Mouse (Mus musculus): ENCODE results near the gene Exosc10. TPM values are rescaled to one million over a fixed set of nuclear protein-coding genes. Genes with fewer than 3 reads are reported as not detected.

Gene Exosc10
- polyA plus RNA-seq, 1 experiment from 2014 or later = 84.0 TPM

- no peak for ATAC-seq
- Histone ChIP-seq H3K9me3 (replicated peaks) (no peaks in the 10 kb centered on the region), H3K27ac (no peak overlapping the region), H3K27me3 (no peaks in the 10 kb centered on the region), H3K4me1 (peaks cover 11% of the 10 kb centered on the region), H3K36me3 (ENCODE audit: poor library complexity, severe bottlenecking) (peaks cover 41% of the 10 kb centered on the region), H3K4me3 (no peak overlapping the region), H3K9ac (no peak overlapping the region), H3K4me2 (no peak overlapping the region)
- 94% methylated on average over 4 of the region's 4 CpGs for WGBS
Observed at GRCm38 (mm10) chr4:148600316-148600715, 42.1 kb downstream of the Exosc10 start.

DNA sequence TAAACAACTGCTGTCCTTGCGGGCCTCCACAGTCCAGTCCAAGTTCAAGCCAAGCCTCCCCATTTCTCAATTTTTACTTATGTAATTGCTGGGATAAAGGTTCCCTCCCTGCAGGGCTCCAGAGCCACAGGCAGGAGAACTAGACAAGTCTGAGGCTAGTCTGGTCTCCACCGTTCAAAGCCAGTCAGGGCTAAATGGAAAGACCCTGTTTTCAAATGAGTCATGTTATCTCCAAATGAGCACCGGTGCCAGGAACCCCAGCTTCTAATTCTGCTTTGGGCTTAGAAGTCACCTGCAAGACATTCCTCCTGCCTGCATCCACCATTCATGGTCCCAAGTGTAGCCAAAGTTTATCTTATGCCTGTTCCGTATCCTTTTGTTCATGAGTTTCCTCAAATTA lies 43.6 kb downstream of the Exosc10 start:
- Histone ChIP-seq H3K4me3 (no peak overlapping the region), H3K27me3 (no peaks in the 10 kb centered on the region), H3K9me3 (replicated peaks) (no peaks in the 10 kb centered on the region), H3K36me3 (ENCODE audit: poor library complexity, severe bottlenecking) (peaks cover 25% of the 10 kb centered on the region), H3K4me1 (no peaks in the 10 kb centered on the region), H3K9ac (no peak overlapping the region), H3K4me2 (no peak overlapping the region), H3K27ac (no peak overlapping the region)
- no peak for ATAC-seq
- 89% methylated on average over 4 of the region's 4 CpGs for WGBS

DNA sequence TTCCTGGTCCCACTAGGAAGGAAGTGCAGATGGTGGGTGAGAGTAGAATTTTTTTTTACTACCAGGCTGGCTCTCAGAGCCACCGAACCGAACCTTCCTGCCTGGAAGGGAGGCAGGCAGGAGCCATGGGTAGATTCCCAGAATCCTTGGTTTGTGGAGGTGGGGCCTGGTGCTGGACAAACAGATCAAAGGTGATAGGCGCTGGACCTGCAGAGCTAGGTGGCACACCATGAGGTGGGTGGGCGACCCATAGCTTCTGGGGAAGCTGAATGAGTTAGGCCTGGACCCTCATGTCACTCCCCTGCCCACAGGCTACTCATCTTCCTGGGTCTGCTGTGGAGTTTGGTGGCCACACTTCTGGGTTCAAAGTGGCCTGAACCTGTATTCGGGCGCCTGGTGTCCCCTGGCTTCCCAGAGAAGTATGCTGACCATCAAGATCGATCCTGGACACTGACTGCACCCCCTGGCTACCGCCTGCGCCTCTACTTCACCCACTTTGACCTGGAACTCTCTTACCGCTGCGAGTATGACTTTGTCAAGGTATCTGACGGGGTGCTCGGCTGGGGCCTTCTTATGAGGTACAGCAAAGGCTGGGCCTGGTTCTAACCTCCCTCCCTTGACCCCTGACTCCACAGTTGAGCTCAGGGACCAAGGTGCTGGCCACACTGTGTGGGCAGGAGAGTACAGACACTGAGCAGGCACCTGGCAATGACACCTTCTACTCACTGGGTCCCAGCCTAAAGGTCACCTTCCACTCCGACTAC lies 44.3 kb downstream of the Exosc10 start, which contains the start of gene Masp2:
Masp2 (plus strand) TSS at position 198 of the 764 bp plus-strand sequence.
- Histone ChIP-seq H3K27me3 (no peaks in the 10 kb centered on the region), H3K9me3 (replicated peaks) (no peaks in the 10 kb centered on the region), H3K27ac (no peak within 1 kb of the TSS), H3K4me1 (no peaks in the 10 kb centered on the region), H3K36me3 (ENCODE audit: poor library complexity, severe bottlenecking) (peaks cover 22% of the 10 kb centered on the region), H3K4me3 (no peak within 1 kb of the TSS), H3K9ac (no peak within 1 kb of the TSS), H3K4me2 (no peak within 1 kb of the TSS)
- 90% methylated on average over 14 of the region's 14 CpGs for WGBS
- no peak for ATAC-seq

DNA sequence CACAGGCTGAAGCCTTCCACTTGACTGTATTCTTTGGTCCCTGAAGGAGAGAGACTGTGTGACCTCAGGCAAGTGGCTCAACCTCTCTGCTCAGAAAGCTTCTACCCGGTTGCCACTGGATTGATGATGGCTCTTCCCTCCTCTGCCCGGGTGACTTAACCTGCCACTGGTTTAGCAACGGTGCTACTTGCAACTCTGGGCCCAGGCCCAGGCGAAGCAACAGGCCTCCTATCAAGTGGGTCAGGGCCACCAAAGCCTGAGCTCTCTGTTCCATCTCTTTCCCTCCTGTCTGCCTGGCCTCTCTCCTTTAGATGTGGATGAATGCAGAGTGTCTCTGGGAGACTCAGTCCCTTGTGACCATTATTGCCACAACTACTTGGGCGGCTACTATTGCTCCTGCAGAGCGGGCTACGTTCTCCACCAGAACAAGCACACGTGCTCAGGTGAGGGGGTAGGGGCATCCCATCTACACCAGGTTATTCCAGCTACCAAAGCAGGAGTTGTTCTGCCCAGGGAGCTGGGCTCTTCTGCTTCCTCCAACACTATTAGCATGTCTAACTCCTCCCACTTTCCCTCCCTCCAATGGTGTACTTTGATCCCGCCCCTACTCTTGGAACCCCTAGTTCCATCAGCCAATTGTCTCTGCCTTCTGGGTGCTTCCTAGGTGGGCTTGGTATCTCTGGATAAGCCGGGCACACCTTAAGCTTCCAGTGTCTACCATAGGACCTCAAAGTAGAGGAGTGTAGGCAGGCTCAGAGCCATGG lies 45.3 kb downstream of the Exosc10 start:
- 68% methylated on average over 10 of the region's 10 CpGs for WGBS

DNA sequence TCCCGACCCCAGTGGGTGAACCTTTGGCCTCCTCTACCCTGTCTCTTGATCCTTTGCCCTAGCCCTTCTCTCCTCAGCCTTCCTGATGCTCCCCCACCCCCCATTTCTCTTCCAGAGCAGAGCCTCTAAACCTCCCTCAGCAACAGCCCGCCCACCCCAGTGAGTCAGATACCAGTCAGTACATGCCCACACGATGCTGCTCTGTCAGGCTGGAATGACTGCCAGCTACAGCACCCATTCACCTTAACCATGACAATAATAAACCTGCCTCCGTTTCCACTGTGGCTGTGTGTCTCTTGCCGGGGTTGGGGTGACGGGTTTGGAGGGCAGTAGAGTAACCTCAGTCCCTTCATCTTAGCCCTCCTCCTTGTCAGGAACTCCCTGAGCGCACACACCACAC lies 45.9 kb downstream of the Exosc10 start:
- Histone ChIP-seq H3K36me3 (ENCODE audit: poor library complexity, severe bottlenecking) (peaks cover 6% of the 10 kb centered on the region), H3K9ac (no peak overlapping the region), H3K4me2 (no peak overlapping the region), H3K27ac (no peak overlapping the region), H3K4me1 (no peaks in the 10 kb centered on the region), H3K4me3 (no peak overlapping the region), H3K9me3 (replicated peaks) (no peaks in the 10 kb centered on the region), H3K27me3 (no peaks in the 10 kb centered on the region)
- no peak for ATAC-seq
- 81% methylated on average over 7 of the region's 7 CpGs for WGBS

More for the DNA sequence above, 45.3 kb downstream of the Exosc10 start:
- no peak overlapping the region for H3K4me3 ChIP-seq
- H3K9me3 ChIP-seq (replicated peaks) = no peaks in the 10 kb centered on the region
- no peak overlapping the region for H3K9ac ChIP-seq
- H3K27me3 ChIP-seq = no peaks in the 10 kb centered on the region
- no peak overlapping the region for H3K4me2 ChIP-seq
- no peaks in the 10 kb centered on the region for H3K4me1 ChIP-seq
- no peak for ATAC-seq
- H3K36me3 ChIP-seq (ENCODE audit: poor library complexity, severe bottlenecking) = peaks cover 12% of the 10 kb centered on the region
- no peak overlapping the region for H3K27ac ChIP-seq

- H3K4me1 ChIP-seq = no peaks in the 10 kb centered on the region
- ATAC-seq = peak; percentile 36
- 88% methylated on average over 3 of the region's 3 CpGs for WGBS
- H3K4me3 ChIP-seq = no peak overlapping the region
- no peak overlapping the region for H3K27ac ChIP-seq
- no peak overlapping the region for H3K9ac ChIP-seq
- H3K4me2 ChIP-seq = no peak overlapping the region
- H3K27me3 ChIP-seq = no peaks in the 10 kb centered on the region
- no peaks in the 10 kb centered on the region for H3K9me3 ChIP-seq (replicated peaks)
- H3K36me3 ChIP-seq (ENCODE audit: poor library complexity, severe bottlenecking) = peaks cover 3% of the 10 kb centered on the region; the same call in 1 of the 2 replicates
Observed at GRCm38 (mm10) chr4:148604541-148605165, 46.4 kb downstream of the Exosc10 start.

GRCm38 (mm10) chr4:148607758-148608157 lies 49.5 kb downstream of the Exosc10 start:
- H3K9ac ChIP-seq = no peak overlapping the region
- no peak for ATAC-seq
- no peaks in the 10 kb centered on the region for H3K27me3 ChIP-seq
- no peaks in the 10 kb centered on the region for H3K4me1 ChIP-seq
- H3K4me3 ChIP-seq = no peak overlapping the region
- no peak overlapping the region; the same call in 1 of the 2 replicates for H3K27ac ChIP-seq
- 23% methylated on average over 5 of the region's 5 CpGs for WGBS
- H3K36me3 ChIP-seq (ENCODE audit: poor library complexity, severe bottlenecking) = peaks cover 16% of the 10 kb centered on the region
- no peak overlapping the region for H3K4me2 ChIP-seq
- H3K9me3 ChIP-seq (replicated peaks) = no peaks in the 10 kb centered on the region

DNA sequence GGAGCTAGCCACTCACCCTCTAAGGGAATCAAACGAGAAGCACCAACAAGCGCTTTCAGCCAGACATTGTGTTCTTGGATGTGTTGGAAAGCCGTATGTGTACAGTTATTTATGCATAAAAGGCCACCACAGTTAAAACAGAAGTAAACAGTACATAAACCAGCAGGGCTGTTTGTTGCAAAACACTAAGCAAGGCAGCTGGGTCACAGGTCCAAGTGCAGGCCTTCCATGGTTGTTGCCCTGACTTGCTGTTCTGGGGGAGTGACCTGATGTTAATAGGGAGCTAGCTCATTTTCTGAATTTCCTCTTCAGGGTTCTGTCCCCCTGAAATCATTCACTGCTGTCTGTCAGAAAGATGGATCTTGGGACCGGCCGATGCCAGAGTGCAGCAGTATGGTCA lies 51.6 kb downstream of the Exosc10 start:
- Histone ChIP-seq H3K27me3 (no peaks in the 10 kb centered on the region), H3K4me1 (peaks cover 13% of the 10 kb centered on the region), H3K4me2 (no peak overlapping the region), H3K36me3 (ENCODE audit: poor library complexity, severe bottlenecking) (peaks cover 34% of the 10 kb centered on the region), H3K9me3 (replicated peaks) (no peaks in the 10 kb centered on the region), H3K27ac (no peak overlapping the region; the same call in 1 of the 2 replicates), H3K9ac (no peak overlapping the region), H3K4me3 (no peak overlapping the region)
- no peak for ATAC-seq
- 81% methylated on average over 5 of the region's 5 CpGs for WGBS

GRCm38 (mm10) chr4:148610631-148611364 lies 52.6 kb downstream of the Exosc10 start:
- H3K4me1 ChIP-seq = peaks cover 13% of the 10 kb centered on the region
- no peak for ATAC-seq
- H3K36me3 ChIP-seq (ENCODE audit: poor library complexity, severe bottlenecking) = peaks cover 44% of the 10 kb centered on the region
- no peaks in the 10 kb centered on the region for H3K27me3 ChIP-seq
- H3K4me2 ChIP-seq = no peak overlapping the region
- H3K9me3 ChIP-seq (replicated peaks) = no peaks in the 10 kb centered on the region
- H3K4me3 ChIP-seq = no peak overlapping the region
- no peak overlapping the region for H3K9ac ChIP-seq
- 78% methylated on average over 5 of the region's 5 CpGs for WGBS
- no peak overlapping the region for H3K27ac ChIP-seq

DNA sequence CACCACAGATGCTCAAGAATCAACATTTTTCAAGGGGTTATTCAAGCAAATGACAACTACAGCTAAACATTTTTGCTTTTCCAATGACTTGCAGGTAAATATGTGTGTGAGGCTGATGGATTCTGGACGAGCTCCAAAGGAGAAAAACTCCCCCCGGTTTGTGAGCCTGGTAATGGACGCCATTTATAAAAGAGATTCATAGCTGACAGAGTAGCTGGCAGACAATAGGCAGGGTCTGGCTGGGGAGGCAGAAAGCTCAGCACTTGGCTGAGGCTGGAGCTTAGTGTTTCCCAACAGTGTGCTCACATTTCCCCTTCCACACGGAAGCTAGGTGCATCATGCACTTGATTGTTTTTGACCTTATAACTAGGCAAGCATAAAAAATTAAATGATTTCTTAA lies 54.3 kb downstream of the Exosc10 start:
- ATAC-seq = no peak
- Histone ChIP-seq H3K9ac (no peak overlapping the region), H3K4me2 (no peak overlapping the region), H3K27me3 (no peaks in the 10 kb centered on the region), H3K36me3 (ENCODE audit: poor library complexity, severe bottlenecking) (peaks cover 58% of the 10 kb centered on the region), H3K9me3 (replicated peaks) (no peaks in the 10 kb centered on the region), H3K4me1 (peaks cover 13% of the 10 kb centered on the region), H3K4me3 (no peak overlapping the region), H3K27ac (no peak overlapping the region)
- WGBS = 43% methylated on average over 4 of the region's 4 CpGs

DNA sequence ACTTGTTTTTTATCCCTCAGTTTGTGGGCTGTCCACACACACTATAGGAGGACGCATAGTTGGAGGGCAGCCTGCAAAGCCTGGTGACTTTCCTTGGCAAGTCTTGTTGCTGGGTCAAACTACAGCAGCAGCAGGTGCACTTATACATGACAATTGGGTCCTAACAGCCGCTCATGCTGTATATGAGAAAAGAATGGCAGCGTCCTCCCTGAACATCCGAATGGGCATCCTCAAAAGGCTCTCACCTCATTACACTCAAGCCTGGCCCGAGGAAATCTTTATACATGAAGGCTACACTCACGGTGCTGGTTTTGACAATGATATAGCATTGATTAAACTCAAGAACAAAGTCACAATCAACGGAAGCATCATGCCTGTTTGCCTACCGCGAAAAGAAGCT lies 55.5 kb downstream of the Exosc10 start:
- H3K27me3 ChIP-seq = no peaks in the 10 kb centered on the region
- peak overlapping the region; percentile 35 for H3K27ac ChIP-seq
- no peak overlapping the region for H3K4me2 ChIP-seq
- 0 out of 2 replicates have a peak, but pooled peaks have one; percentile 19 for ATAC-seq
- H3K9ac ChIP-seq = no peak overlapping the region
- 57% methylated on average over 9 of the region's 9 CpGs for WGBS
- H3K4me3 ChIP-seq = no peak overlapping the region
- no peaks in the 10 kb centered on the region for H3K9me3 ChIP-seq (replicated peaks)
- peaks cover 65% of the 10 kb centered on the region for H3K36me3 ChIP-seq (ENCODE audit: poor library complexity, severe bottlenecking)
- H3K4me1 ChIP-seq = peaks cover 13% of the 10 kb centered on the region
